Mouse (Mus musculus): ENCODE measurements around the gene Sprtn.

GRCm38 (mm10) chr8:124896632-124897385, 877 bp upstream of the Sprtn start:
- TF ChIP-seq POLR2A (IDR thresholded peaks at IDR 0.05; ENCODE audit: low read depth, low read length) (no peak), CTCF (conservative IDR thresholded peaks at IDR 0.05; ENCODE audit: insufficient read depth, insufficient read length, low read depth, low read length) (peak; percentile 70)
